Mouse (Mus musculus): ENCODE measurements around the gene Rdx. TPM values are rescaled to one million over a fixed set of nuclear protein-coding genes. Genes with fewer than 3 reads are reported as not detected.

Gene Rdx
- 10 to 100 TPM; 53.4 to 55.7 TPM for total RNA-seq (2023)

GRCm38 (mm10) chr9:52047129-52047820, at the start of gene Rdx:
TSS of gene Rdx (plus strand) at chr9:52047173.

Other genes with a start within 250 kb of the Rdx start
- 1 to 10 TPM; 4.8 to 6.1 TPM for gene Fdx1, start 83.6 kb upstream of the Rdx start, total RNA-seq (2023)
- gene Zc3h12c, start 121.4 kb downstream of the Rdx start, total RNA-seq (2023) = 1 to 10 TPM; 4.1 to 4.2 TPM

All from neutrophil, adult 83 days (primary cell).